Mouse (Mus musculus) embryonic facial prominence, embryonic 12.5 days (tissue): ENCODE results near the gene Hormad1. TPM values are rescaled to one million over a fixed set of nuclear protein-coding genes. Genes with fewer than 3 reads are reported as not detected.
A peak's percentile ranks its signal among the peaks of the same experiment; 100 is the strongest.
"Not testable (repeated sequence)": the region's sequence is repeated elsewhere in the genome, so short reads cannot be mapped to it uniquely, and the experiment has no call there.

Experiments
- ATAC-seq: fragments of 200-750 bp; cut with Nextera tagmentation; 2 replicates; pipeline ENCODE4 v1.8.0; 2017; ENCODE audit not compliant: insufficient number of reproducible peaks, insufficient read depth, low FRiP score, low TSS enrichment
- H3K27ac ChIP-seq: fragments of 300-500 bp; sonication (generic); 2 replicates; pipeline ENCODE4 v1.5.1; 2016; ENCODE audit warnings: mild to moderate bottlenecking
- H3K27me3 ChIP-seq: fragments of 300-500 bp; sonication (generic); 2 replicates; pipeline ENCODE4 v1.6.1; 2016; ENCODE audit warnings: mild to moderate bottlenecking, moderate library complexity
- H3K36me3 ChIP-seq: fragments of 300-500 bp; sonication (generic); 2 replicates; pipeline ENCODE4 v1.6.1; 2016; ENCODE audit warnings: mild to moderate bottlenecking
- H3K4me1 ChIP-seq: fragments of 300-500 bp; sonication (generic); 2 replicates; pipeline ENCODE4 v1.6.1; 2016
- H3K4me2 ChIP-seq: fragments of 300-500 bp; sonication (generic); replicated peaks from 2 replicates; pipeline ENCODE4 v1.6.1; 2016; ENCODE audit warnings: mild to moderate bottlenecking, moderate library complexity
- H3K4me3 ChIP-seq: fragments of 300-500 bp; sonication (generic); 2 replicates; pipeline ENCODE4 v1.5.1; 2016; ENCODE audit warnings: mild to moderate bottlenecking
- H3K9ac ChIP-seq: fragments of 300-500 bp; sonication (generic); 2 replicates; pipeline ENCODE4 v1.6.1; 2016; ENCODE audit warnings: mild to moderate bottlenecking, moderate library complexity
- H3K9me3 ChIP-seq: fragments of 300-500 bp; sonication (generic); 2 replicates; pipeline ENCODE4 v1.6.1; 2016; ENCODE audit warnings: mild to moderate bottlenecking, moderate library complexity
- WGBS: fragments of 180-500 bp; shearing (Covaris S2); methylation state at CpG from one replicate; pipeline ENCODE4 v1.1.7; 2016; 5-methylcytosine and 5-hydroxymethylcytosine counted together
- polyA plus RNA-seq: library from polyadenylated mRNA; unstranded; fragments of >200 nt; fragmentation: Nextera tagmentation; extraction: Ambion mirVana; gene quantifications from 2 replicates; pipeline ENCODE4 v1.2.1, GENCODE M21; 2016

Gene Hormad1
- polyA plus RNA-seq, 1 experiment from 2014 or later, result not detected

- ATAC-seq, result no peak
- H3K27ac ChIP-seq, result no peak overlapping the region
- no peak overlapping the region for H3K4me2 ChIP-seq
- no peak overlapping the region for H3K4me3 ChIP-seq
- no peaks in the 10 kb centered on the region for H3K27me3 ChIP-seq
- H3K9ac ChIP-seq, result no peak overlapping the region
- no peaks in the 10 kb centered on the region for H3K36me3 ChIP-seq
- H3K4me1 ChIP-seq, result no peaks in the 10 kb centered on the region
- 89% methylated on average over 3 of the region's 3 CpGs for WGBS
- H3K9me3 ChIP-seq, result no peaks in the 10 kb centered on the region
Measured at GRCm38 (mm10) chr3:95569585-95569984, 10.1 kb downstream of the Hormad1 start.

DNA sequence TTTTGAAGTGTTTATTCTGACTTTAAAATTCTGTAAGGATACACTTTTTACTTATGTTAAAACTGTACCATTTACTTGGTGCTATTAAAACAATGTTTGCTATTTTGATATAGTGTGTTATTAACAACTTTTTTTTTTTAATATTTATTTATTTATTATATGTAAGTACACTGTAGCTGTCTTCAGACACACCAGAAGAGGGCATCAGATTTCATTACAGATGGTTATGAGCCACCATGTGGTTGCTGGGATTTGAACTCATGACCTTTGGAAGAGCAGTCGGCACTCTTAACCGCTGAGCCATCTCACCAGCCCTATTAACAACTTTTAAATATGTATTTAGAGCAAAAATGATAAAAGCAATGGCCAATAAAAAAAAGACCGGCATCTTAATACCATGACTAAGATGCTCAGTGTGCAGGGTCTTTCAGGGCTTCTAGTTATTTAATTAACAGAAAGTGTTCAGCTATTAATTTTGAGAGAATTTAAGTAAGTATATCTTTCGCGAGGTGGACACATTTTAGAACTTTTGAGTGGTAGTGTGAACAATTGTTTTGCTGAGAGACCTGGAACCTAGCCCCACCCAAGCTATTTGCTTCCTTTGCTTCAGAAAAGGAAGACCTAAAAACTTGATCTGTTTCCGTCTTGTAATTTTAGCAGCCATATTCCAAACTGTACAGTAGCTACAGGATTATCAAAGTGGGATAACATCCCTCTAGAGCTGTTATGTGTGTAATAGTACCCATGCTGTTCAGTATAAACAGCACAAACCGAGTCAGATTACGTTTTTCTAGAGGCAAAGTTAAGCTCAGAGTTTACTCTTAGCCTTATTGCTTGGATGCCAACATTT, 28.5 kb downstream of the Hormad1 start:
- H3K27ac ChIP-seq, result no peak overlapping the region
- H3K9ac ChIP-seq, result no peak overlapping the region
- ATAC-seq, result no peak
- H3K9me3 ChIP-seq, result no peaks in the 10 kb centered on the region
- peaks cover 5% of the 10 kb centered on the region; the same call in 1 of the 2 replicates for H3K4me1 ChIP-seq
- peak overlapping the region; percentile 72 for H3K4me3 ChIP-seq
- whole genome bisulfite sequencing, result 53% methylated on average over 8 of the region's 8 CpGs
- peak overlapping the region; percentile 58 for H3K4me2 ChIP-seq
- H3K27me3 ChIP-seq, result no peaks in the 10 kb centered on the region
- H3K36me3 ChIP-seq, result peaks cover 12% of the 10 kb centered on the region; the same call in 1 of the 2 replicates

GRCm38 (mm10) chr3:95588604-95589086, 29.2 kb downstream of the Hormad1 start, which contains the start of gene Golph3l:
TSS of gene Golph3l (plus strand) at chr3:95588934.
- under 1% methylated on average over 12 of the region's 12 CpGs for WGBS
- H3K27ac ChIP-seq, result peak within 1 kb of the TSS; percentile 73; the same call in 1 of the 2 replicates
- peaks cover 15% of the 10 kb centered on the region; the same call in 1 of the 2 replicates for H3K36me3 ChIP-seq
- no peaks in the 10 kb centered on the region for H3K9me3 ChIP-seq
- peak; percentile 100 for ATAC-seq
- peak within 1 kb of the TSS; percentile 54 for H3K9ac ChIP-seq
- H3K4me3 ChIP-seq, result peak within 1 kb of the TSS; percentile 72
- no peaks in the 10 kb centered on the region for H3K27me3 ChIP-seq
- H3K4me2 ChIP-seq, result peak within 1 kb of the TSS; percentile 58
- peaks cover 5% of the 10 kb centered on the region; the same call in 1 of the 2 replicates for H3K4me1 ChIP-seq

- Histone ChIP-seq H3K4me1 (no peaks in the 10 kb centered on the region), H3K9ac (no peak overlapping the region), H3K4me2 (no peak overlapping the region), H3K9me3 (no peaks in the 10 kb centered on the region), H3K27ac (no peak overlapping the region), H3K27me3 (no peaks in the 10 kb centered on the region), H3K4me3 (no peak overlapping the region), H3K36me3 (peaks cover 23% of the 10 kb centered on the region)
- no peak for ATAC-seq
Measured at GRCm38 (mm10) chr3:95598734-95599133, 39.3 kb downstream of the Hormad1 start.

- WGBS, result 88% methylated on average over 3 of the region's 3 CpGs
Measured at GRCm38 (mm10) chr3:95601287-95601686, 41.8 kb downstream of the Hormad1 start.

GRCm38 (mm10) chr3:95606096-95606495, 46.6 kb downstream of the Hormad1 start:
- Histone ChIP-seq H3K9me3 (no peaks in the 10 kb centered on the region), H3K27ac (no peak overlapping the region), H3K36me3 (peaks cover 33% of the 10 kb centered on the region), H3K4me2 (no peak overlapping the region), H3K4me3 (no peak overlapping the region), H3K9ac (no peak overlapping the region), H3K27me3 (no peaks in the 10 kb centered on the region), H3K4me1 (no peaks in the 10 kb centered on the region)
- no peak for ATAC-seq
- 88% methylated on average over 3 of the region's 3 CpGs for whole genome bisulfite sequencing

More at GRCm38 (mm10) chr3:95601287-95601686, 41.8 kb downstream of the Hormad1 start:
- Histone ChIP-seq H3K27me3 (no peaks in the 10 kb centered on the region), H3K9ac (no peak overlapping the region), H3K9me3 (no peaks in the 10 kb centered on the region), H3K4me2 (no peak overlapping the region), H3K36me3 (peaks cover 6% of the 10 kb centered on the region; the same call in 1 of the 2 replicates), H3K27ac (no peak overlapping the region), H3K4me3 (no peak overlapping the region), H3K4me1 (no peaks in the 10 kb centered on the region)
- ATAC-seq, result no peak

- Histone ChIP-seq H3K4me2 (no peak overlapping the region), H3K9ac (no peak overlapping the region), H3K4me3 (no peak overlapping the region), H3K27me3 (no peaks in the 10 kb centered on the region), H3K27ac (no peak overlapping the region), H3K9me3 (no peaks in the 10 kb centered on the region), H3K4me1 (no peaks in the 10 kb centered on the region), H3K36me3 (peaks cover 31% of the 10 kb centered on the region)
- ATAC-seq, result no peak
- WGBS, result 72% methylated on average over 3 of the region's 3 CpGs
Measured at GRCm38 (mm10) chr3:95609195-95609594, 49.7 kb downstream of the Hormad1 start.

- peaks cover 36% of the 10 kb centered on the region for H3K36me3 ChIP-seq
- no peak overlapping the region for H3K9ac ChIP-seq
- 92% methylated on average over 1 of the region's 1 CpGs for WGBS
- H3K4me2 ChIP-seq, result no peak overlapping the region
- no peaks in the 10 kb centered on the region for H3K9me3 ChIP-seq
- no peak for ATAC-seq
- H3K27me3 ChIP-seq, result no peaks in the 10 kb centered on the region
- H3K4me1 ChIP-seq, result no peaks in the 10 kb centered on the region
- no peak overlapping the region for H3K27ac ChIP-seq
- no peak overlapping the region for H3K4me3 ChIP-seq
Measured at GRCm38 (mm10) chr3:95613996-95614395, 54.5 kb downstream of the Hormad1 start.

- Histone ChIP-seq H3K9me3 (no peaks in the 10 kb centered on the region), H3K27ac (no peak overlapping the region), H3K4me3 (no peak overlapping the region), H3K36me3 (peaks cover 29% of the 10 kb centered on the region), H3K9ac (no peak overlapping the region), H3K4me2 (no peak overlapping the region), H3K4me1 (no peaks in the 10 kb centered on the region), H3K27me3 (no peaks in the 10 kb centered on the region)
- WGBS, result 60% methylated on average over 1 of the region's 1 CpGs
- no peak for ATAC-seq
Measured at GRCm38 (mm10) chr3:95618511-95618910, 59.0 kb downstream of the Hormad1 start.

- no peak overlapping the region for H3K27ac ChIP-seq
- no peaks in the 10 kb centered on the region for H3K9me3 ChIP-seq
- no peaks in the 10 kb centered on the region for H3K27me3 ChIP-seq
- WGBS, result 76% methylated on average over 1 of the region's 1 CpGs
- H3K4me1 ChIP-seq, result peaks cover 6% of the 10 kb centered on the region; the same call in 1 of the 2 replicates
- H3K9ac ChIP-seq, result no peak overlapping the region
- H3K4me3 ChIP-seq, result no peak overlapping the region
- ATAC-seq, result no peak
- H3K4me2 ChIP-seq, result no peak overlapping the region
- peaks cover 22% of the 10 kb centered on the region for H3K36me3 ChIP-seq
Measured at GRCm38 (mm10) chr3:95621241-95621640, 61.8 kb downstream of the Hormad1 start.

DNA sequence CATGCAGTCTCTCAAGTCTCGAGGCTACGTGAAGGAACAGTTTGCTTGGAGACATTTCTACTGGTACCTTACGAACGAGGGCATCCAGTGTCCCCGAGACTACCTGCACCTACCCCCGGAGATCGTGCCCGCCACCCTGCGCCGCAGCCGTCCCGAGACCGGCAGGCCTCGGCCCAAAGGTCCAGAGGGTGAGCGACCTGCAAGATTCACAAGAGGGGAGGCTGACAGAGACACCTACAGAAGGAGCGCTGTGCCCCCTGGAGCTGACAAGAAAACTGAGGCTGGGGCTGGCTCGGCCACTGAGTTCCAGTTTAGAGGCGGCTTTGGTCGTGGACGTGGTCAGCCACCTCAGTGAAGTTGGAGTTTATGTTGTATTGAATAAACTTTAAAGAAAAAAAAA, 62.9 kb downstream of the Hormad1 start:
- H3K4me3 ChIP-seq, result not testable (repeated sequence)

DNA sequence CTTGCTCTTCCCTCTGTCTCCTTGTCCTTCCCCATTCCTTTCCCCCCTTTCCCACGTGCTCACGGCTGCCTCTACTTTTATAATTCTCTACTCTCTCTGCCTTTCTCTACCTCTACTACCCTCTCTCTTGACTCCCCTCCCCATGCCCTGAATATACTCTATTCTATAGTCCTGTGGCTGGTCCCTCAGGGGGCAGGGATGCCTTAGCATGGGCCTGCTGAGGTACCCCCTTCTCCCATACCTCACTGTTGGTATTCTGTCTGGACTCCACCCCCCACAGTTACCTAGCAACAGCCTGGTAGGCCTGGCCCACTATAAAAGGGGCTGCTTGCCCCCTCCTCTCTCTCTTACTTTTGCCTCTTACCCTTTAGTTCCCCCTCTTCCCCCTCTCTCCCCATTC, 64.1 kb downstream of the Hormad1 start:
- Histone ChIP-seq H3K9ac (no peak overlapping the region), H3K4me2 (no peak overlapping the region), H3K36me3 (peaks cover 21% of the 10 kb centered on the region), H3K4me1 (peaks cover 8% of the 10 kb centered on the region; the same call in 1 of the 2 replicates), H3K27ac (no peak overlapping the region), H3K4me3 (no peak overlapping the region), H3K9me3 (no peaks in the 10 kb centered on the region), H3K27me3 (no peaks in the 10 kb centered on the region)
- WGBS, result 65% methylated on average over 2 of the region's 2 CpGs
- ATAC-seq, result no peak

More for the DNA sequence above, 62.9 kb downstream of the Hormad1 start:
- not testable (repeated sequence) for H3K27ac ChIP-seq, H3K4me2 ChIP-seq, H3K4me1 ChIP-seq, H3K9ac ChIP-seq, ATAC-seq, H3K27me3 ChIP-seq, H3K9me3 ChIP-seq
- 92% methylated on average over 20 of the region's 20 CpGs for WGBS
- H3K36me3 ChIP-seq, result peaks cover 16% of the 10 kb centered on the region
